21 mouse cellular contexts compared by ENCODE assay signal in the genomic region with DNA sequence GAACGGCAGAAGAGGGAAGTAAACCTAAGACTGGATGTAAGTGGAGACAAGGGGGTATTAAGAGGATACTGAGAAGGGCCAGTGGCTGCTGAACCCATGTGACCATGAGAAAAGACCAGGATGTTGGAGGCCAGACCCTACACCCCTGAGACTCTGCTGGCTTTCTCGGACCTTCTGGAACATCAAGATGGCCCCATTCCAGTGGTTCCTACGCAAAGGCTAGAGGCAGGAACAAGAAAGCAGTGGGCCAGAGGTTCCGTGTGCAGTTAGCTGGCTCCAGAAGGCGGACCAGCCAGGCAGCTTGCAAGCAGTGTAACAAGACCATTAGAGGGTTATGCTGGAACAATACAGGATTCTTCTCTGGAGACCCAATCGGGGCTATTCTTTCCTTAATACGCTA. TPM values are rescaled to one million over a fixed set of nuclear protein-coding genes. Genes with fewer than 3 reads are reported as not detected.
"Had no signal": no experiment of that assay in that cellular context is flagged by ENCODE, and none has a peak within 500 bp of the region (broad histone marks: within the 10 kb centered on the region; RNA-seq: fewer than 3 reads in every experiment).

No protein-coding gene starts in this region.

- H3K27me3 ChIP-seq: neural tube, embryonic 12.5 days; neural tube, embryonic 15.5 days had no signal

- DNase-seq: kidney, postnatal 25 days; layer of hippocampus, adult 9-11 months; liver; lung, adult 2 months; lung, postnatal 14 days; lung, postnatal 4 days; midbrain, embryonic 14.5 days; right cerebral cortex, adult 18-20 months; right cerebral cortex, postnatal 14 days; spleen, adult 18-20 months; thymus, postnatal 36 days had no signal

- H3K9ac ChIP-seq: limb, embryonic 13.5 days; liver, embryonic 15.5 days; neural tube, embryonic 12.5 days; neural tube, embryonic 15.5 days; stomach, embryonic 15.5 days had no signal

- H3K9me3 ChIP-seq: limb, embryonic 10.5 days; limb, embryonic 13.5 days; liver, embryonic 15.5 days; neural tube, embryonic 12.5 days; neural tube, embryonic 15.5 days; stomach, embryonic 15.5 days had no signal

- H3K27ac ChIP-seq: kidney, postnatal 0 days; layer of hippocampus, adult 2 months; limb, embryonic 10.5 days; limb, embryonic 13.5 days; liver, embryonic 15.5 days; neural tube, embryonic 12.5 days; neural tube, embryonic 15.5 days; stomach, embryonic 15.5 days had no signal

- H3K4me3 ChIP-seq: layer of hippocampus, adult 2 months; limb, embryonic 10.5 days; limb, embryonic 13.5 days; liver, embryonic 15.5 days; neural tube, embryonic 12.5 days; neural tube, embryonic 15.5 days; stomach, embryonic 15.5 days had no signal

- H3K4me2 ChIP-seq: limb, embryonic 13.5 days; liver, embryonic 15.5 days; midbrain, embryonic 11.5 days; neural tube, embryonic 12.5 days; neural tube, embryonic 15.5 days; stomach, embryonic 15.5 days had no signal

- H3K4me1 ChIP-seq: stomach, embryonic 15.5 days had no signal

RNA-seq across cellular contexts. Expression of a gene that starts 57.2 kb away (rescaled TPM):
- polyA plus RNA-seq: kidney, embryonic 14.5 days had no signal
